8 mouse cellular contexts compared by ENCODE assay signal in the genomic region with DNA sequence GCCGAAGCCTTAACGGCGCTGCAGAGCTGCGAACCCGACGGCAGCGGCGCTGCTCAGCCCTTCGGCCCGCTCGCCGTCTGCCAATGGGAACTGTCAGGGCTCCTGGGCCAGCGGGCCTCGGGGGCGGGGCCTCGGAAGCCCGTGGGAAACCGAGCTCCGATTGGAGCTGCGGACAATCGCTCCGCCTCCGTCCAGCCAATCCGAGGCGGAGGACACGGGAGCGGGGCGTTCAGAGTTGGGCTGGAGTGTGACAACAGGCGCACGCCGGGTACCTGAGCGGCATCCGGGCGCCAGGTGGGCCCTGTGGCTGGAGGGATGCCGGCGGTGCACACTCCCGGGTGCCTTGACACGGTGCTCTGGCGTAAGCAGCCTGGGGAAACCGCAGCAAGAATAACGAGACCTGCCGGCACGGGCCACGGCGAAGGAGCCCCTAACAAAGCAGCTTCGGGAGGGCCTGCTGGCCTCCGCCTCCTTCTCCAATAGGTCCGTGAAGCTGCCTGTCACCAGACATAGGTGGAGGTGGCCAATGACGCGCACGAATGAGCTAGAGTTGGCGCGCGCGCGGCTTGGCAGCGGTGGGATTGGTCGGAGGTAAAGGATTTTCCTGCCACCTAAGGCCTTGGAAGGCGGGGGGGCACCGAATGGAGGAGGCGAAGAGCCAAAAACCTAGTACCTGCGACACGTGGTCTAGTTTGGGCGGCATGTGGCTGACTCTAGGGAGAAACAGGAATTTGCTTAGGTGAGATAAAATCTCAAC. TPM values are rescaled to one million over a fixed set of nuclear protein-coding genes. Genes with fewer than 3 reads are reported as not detected.
DNase-seq lines count a peak whose midpoint lies in the region; ATAC-seq and TF ChIP-seq lines count a peak whose summit lies in the region.

Tiam1 (minus strand) TSS at position 10 of the 757 bp plus-strand sequence.

- no peaks in the 10 kb centered on the region for H3K27me3 ChIP-seq in Patski
- no peaks in the 10 kb centered on the region for H3K27me3 ChIP-seq in hindbrain, embryonic 11.5 days (ENCODE audit: control insufficient read depth, insufficient read depth, low read length)
- H3K27me3 ChIP-seq in lung, embryonic 16.5 days (ENCODE audit: control insufficient read depth, insufficient read depth, low read depth, low read length), result peaks cover 3% of the 10 kb centered on the region
- no peaks in the 10 kb centered on the region for H3K27me3 ChIP-seq in thymus, adult 2 months (ENCODE audit: control insufficient read depth, insufficient read depth, low read length)

- no peaks in the 10 kb centered on the region for H3K9me3 ChIP-seq in hindbrain, embryonic 11.5 days (ENCODE audit: control insufficient read depth, low read length)
- no peaks in the 10 kb centered on the region for H3K9me3 ChIP-seq in lung, embryonic 16.5 days (ENCODE audit: control insufficient read depth, low read length)

- peak; percentile 80 for DNase-seq in Patski (ENCODE audit: low read depth, low spot score)
- peak; percentile 99 to 100 for DNase-seq in cerebellum, postnatal 10 days
- DNase-seq in frontal cortex, adult 2 months (ENCODE audit: extremely low spot score in 1 of 2, low spot score in 1 of 2), result peak; percentile 95 to 98
- DNase-seq in hindbrain, embryonic 11.5 days (ENCODE audit: low spot score), result peak; percentile 97
- peak; percentile 96 for DNase-seq in layer of hippocampus, adult 9-11 months
- peak; percentile 94 for DNase-seq in ovary, adult 18-20 months (ENCODE audit: low spot score)
- peak; percentile 96 for DNase-seq in thymus, adult 2 months

- TF ChIP-seq POLR2A in thymus, adult 2 months (IDR thresholded peaks at IDR 0.05; ENCODE audit: control insufficient read depth, extremely low read depth, insufficient read depth, low read length, poor library complexity), result peak; percentile 93

- CTCF ChIA-PET in Patski (lab: Charles Lee), result interaction anchor here (1.7 kb wide), 1 partner anchor 45 kb away, joined by 4 read pairs; no protein-coding TSS in a partner anchor

- under 1% methylated on average over 64 of the region's 64 CpGs for WGBS in hindbrain, embryonic 11.5 days
- under 1% methylated on average over 64 of the region's 64 CpGs for WGBS in lung, embryonic 16.5 days
- WGBS in thymus, adult 2 months, result under 1% methylated on average over 64 of the region's 64 CpGs

- peak within 1 kb of the TSS; percentile 71 for H3K4me3 ChIP-seq in hindbrain, embryonic 11.5 days (ENCODE audit: low read depth, low read length)
- peak within 1 kb of the TSS; percentile 77 for H3K4me3 ChIP-seq in lung, embryonic 16.5 days (ENCODE audit: low read length)
- peak within 1 kb of the TSS; percentile 58 for H3K4me3 ChIP-seq in thymus, adult 2 months (ENCODE audit: control insufficient read depth, insufficient read depth, low read length)

- ATAC-seq in Patski, result peak; percentile 99
- ATAC-seq in hindbrain, embryonic 11.5 days (ENCODE audit: low FRiP score), result peak; percentile 98
- ATAC-seq in lung, embryonic 16.5 days (ENCODE audit: low read depth), result peak; percentile 98

- no peaks in the 10 kb centered on the region for H3K4me1 ChIP-seq in hindbrain, embryonic 11.5 days (replicated peaks; ENCODE audit: control insufficient read depth, insufficient read depth, low read length)
- peaks cover 10% of the 10 kb centered on the region; the same call in 1 of the 2 replicates for H3K4me1 ChIP-seq in lung, embryonic 16.5 days (replicated peaks; ENCODE audit: control insufficient read depth, insufficient read depth, low read length)
- H3K4me1 ChIP-seq in thymus, adult 2 months (replicated peaks; ENCODE audit: control insufficient read depth, insufficient read depth, low read length), result peaks cover 15% of the 10 kb centered on the region

- peak within 1 kb of the TSS; percentile 82 for H3K27ac ChIP-seq in hindbrain, embryonic 11.5 days (ENCODE audit: low read depth, low read length)
- H3K27ac ChIP-seq in lung, embryonic 16.5 days (ENCODE audit: low read length), result peak within 1 kb of the TSS; percentile 88
- H3K27ac ChIP-seq in thymus, adult 2 months (ENCODE audit: control insufficient read depth, insufficient read depth, low read length), result no peak within 1 kb of the TSS

- in situ Hi-C loops in Patski (cut with MboI; ENCODE audit: low pct_unique_long_range_greater_than_20kb), result no loop called here

- peak within 1 kb of the TSS; percentile 82 for H3K9ac ChIP-seq in hindbrain, embryonic 11.5 days (ENCODE audit: low read depth, low read length)
- H3K9ac ChIP-seq in lung, embryonic 16.5 days (ENCODE audit: low read length), result peak within 1 kb of the TSS; percentile 80

- TF ChIP-seq CTCF in Patski (IDR thresholded peaks at IDR 0.05), result no peak
- peak; percentile 78; the same call in 1 of the 2 replicates for TF ChIP-seq CTCF in thymus, adult 2 months (IDR thresholded peaks at IDR 0.05; ENCODE audit: borderline replicate concordance, control insufficient read depth, extremely low read depth, insufficient read depth, low read length, poor library complexity)

- POLR2A ChIA-PET in Patski (lab: Charles Lee), result interaction anchor here (0.6 kb wide), 2 partner anchors 58 to 70 kb away, joined by 3 to 7 read pairs; no protein-coding TSS in a partner anchor

- H3K36me3 ChIP-seq in hindbrain, embryonic 11.5 days (ENCODE audit: control insufficient read depth, insufficient read depth, low read length), result no peaks in the 10 kb centered on the region
- H3K36me3 ChIP-seq in lung, embryonic 16.5 days (ENCODE audit: control insufficient read depth, insufficient read depth, low read length), result no peaks in the 10 kb centered on the region
- no peaks in the 10 kb centered on the region for H3K36me3 ChIP-seq in thymus, adult 2 months (ENCODE audit: control insufficient read depth, insufficient read depth, low read length)

- H3K4me2 ChIP-seq in hindbrain, embryonic 11.5 days (replicated peaks; ENCODE audit: low read depth, low read length), result peak within 1 kb of the TSS; percentile 86
- peak within 1 kb of the TSS; percentile 74 for H3K4me2 ChIP-seq in lung, embryonic 16.5 days (ENCODE audit: low read depth, low read length)

RNA-seq across cellular contexts. Expression of gene Tiam1, which starts in this region (rescaled TPM):
- 10.8 TPM for polyA plus RNA-seq in Patski (2021)
- 43.7 and 49.1 TPM in 2 replicates for polyA plus RNA-seq in frontal cortex, adult 2 months (2012; rRNA removed)
- polyA plus RNA-seq in hindbrain, embryonic 11.5 days (2014; fragmentation: Nextera tagmentation; extraction: Ambion mirVana), result 23.3 and 27.6 TPM in 2 replicates
- 11.1 and 12.8 TPM in 2 replicates for polyA plus RNA-seq in lung, embryonic 16.5 days (2015; fragmentation: Nextera tagmentation; extraction: Ambion mirVana)
- 14.1 and 17.8 TPM in 2 replicates for polyA plus RNA-seq in thymus, adult 2 months (2012; rRNA removed)
